ENCODE assay signal across 12 mouse cellular contexts in the genomic region with DNA sequence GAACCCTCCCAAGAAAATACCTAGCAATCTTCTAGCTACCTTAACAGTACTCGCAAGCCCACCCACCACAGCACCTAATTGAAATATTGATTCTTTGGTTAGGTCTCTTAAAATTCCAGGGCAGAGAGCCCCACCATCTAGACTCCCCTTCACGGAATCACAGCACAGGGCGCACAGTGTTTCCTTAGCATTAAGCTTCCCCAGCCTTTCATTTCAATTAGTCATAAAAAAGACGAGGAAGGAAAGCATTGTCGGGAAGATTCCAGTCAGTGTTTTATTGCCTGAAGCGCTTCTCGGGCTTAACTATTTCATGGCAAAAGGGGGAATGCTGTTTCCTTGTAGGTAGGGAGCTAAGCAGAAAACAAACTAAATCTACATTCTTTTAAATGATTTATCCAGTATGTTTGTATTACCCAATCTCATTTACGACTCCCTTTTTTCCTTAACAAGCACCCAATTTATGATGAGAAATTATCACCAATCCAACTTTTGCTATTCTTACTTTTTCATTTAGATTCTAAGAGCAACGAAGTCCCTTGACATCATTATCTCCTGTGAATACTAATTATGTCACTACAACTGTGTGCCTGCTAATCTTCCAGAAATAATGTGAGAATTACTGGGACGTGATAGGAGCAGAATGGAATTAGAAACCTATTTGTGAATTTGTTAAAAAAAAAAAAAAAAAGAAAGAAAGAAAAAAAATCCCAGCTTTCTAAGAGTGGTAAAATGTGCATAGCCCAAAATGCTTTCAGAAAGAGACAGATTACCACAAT.
DNase-seq lines count a peak whose midpoint lies in the region; ATAC-seq and TF ChIP-seq lines count a peak whose summit lies in the region.
"Had no signal": no experiment of that assay in that cellular context is flagged by ENCODE, and none has a peak within 500 bp of the region (broad histone marks: within the 10 kb centered on the region; RNA-seq: fewer than 3 reads in every experiment).

No protein-coding gene starts in this region.

- no peak overlapping the region for H3K9ac ChIP-seq in forebrain, embryonic 15.5 days (replicated peaks)
- H3K9ac ChIP-seq in midbrain, postnatal 0 days (replicated peaks; ENCODE audit: low read length, poor library complexity, severe bottlenecking), result no peak overlapping the region
- H3K9ac ChIP-seq: embryonic facial prominence, embryonic 15.5 days had no signal

- no peaks in the 10 kb centered on the region for H3K9me3 ChIP-seq in forebrain, embryonic 15.5 days
- H3K9me3 ChIP-seq in midbrain, postnatal 0 days (ENCODE audit: low read length), result no peaks in the 10 kb centered on the region
- H3K9me3 ChIP-seq: embryonic facial prominence, embryonic 15.5 days had no signal

- ATAC-seq in forebrain, embryonic 15.5 days (replicated peaks), result 0 out of 2 replicates have a peak, but pooled peaks have one; percentile 41
- no peak for ATAC-seq in midbrain, postnatal 0 days (ENCODE audit: low FRiP score)
- no peak for ATAC-seq in erythroblast, adult 5-6 weeks (replicated peaks; ENCODE audit: low FRiP score, poor library complexity, severe bottlenecking)

- peak; percentile 6 for DNase-seq in kidney, postnatal 10 days
- no peak for DNase-seq in kidney, postnatal 36 days
- peak; percentile 71 for DNase-seq in brain, embryonic 14.5 days (ENCODE audit: low read depth)
- DNase-seq in midbrain, postnatal 0 days (ENCODE audit: low spot score), result no peak
- DNase-seq in adrenal gland, adult 2 months, result no peak
- no peak for DNase-seq in gastrocnemius, postnatal 36 days
- DNase-seq: adrenal gland, postnatal 14 days; cerebellum, postnatal 36 days; lung, postnatal 36 days had no signal

- H3K27ac ChIP-seq in forebrain, embryonic 15.5 days (replicated peaks), result peak overlapping the region; percentile 56
- H3K27ac ChIP-seq in midbrain, postnatal 0 days (ENCODE audit: low read depth, low read length), result no peak overlapping the region
- H3K27ac ChIP-seq: embryonic facial prominence, embryonic 15.5 days had no signal

- no peaks in the 10 kb centered on the region for H3K27me3 ChIP-seq in forebrain, embryonic 15.5 days
- H3K27me3 ChIP-seq in midbrain, postnatal 0 days (ENCODE audit: insufficient read depth, low read length), result no peaks in the 10 kb centered on the region
- H3K27me3 ChIP-seq: embryonic facial prominence, embryonic 15.5 days had no signal

- intact Hi-C loops in gastrocnemius, postnatal 36 days (cut with DNase I), result no loop called here

- no peak overlapping the region for H3K4me3 ChIP-seq in forebrain, embryonic 15.5 days
- H3K4me3 ChIP-seq in midbrain, postnatal 0 days (ENCODE audit: low read depth, low read length), result no peak overlapping the region
- H3K4me3 ChIP-seq: embryonic facial prominence, embryonic 15.5 days had no signal

- no peak for TF ChIP-seq CTCF in brain, embryonic 14.5 days (IDR thresholded peaks at IDR 0.05; ENCODE audit: borderline replicate concordance, extremely low read depth, insufficient read depth, insufficient read length)
- no peak for TF ChIP-seq CTCF in midbrain, postnatal 0 days (IDR thresholded peaks at IDR 0.05)

- no peaks in the 10 kb centered on the region for H3K36me3 ChIP-seq in forebrain, embryonic 15.5 days
- H3K36me3 ChIP-seq in midbrain, postnatal 0 days (ENCODE audit: insufficient read depth, low read length), result no peaks in the 10 kb centered on the region
- H3K36me3 ChIP-seq: embryonic facial prominence, embryonic 15.5 days had no signal

- 0 out of 2 replicates have a peak overlapping the region, but pooled peaks have one; percentile 5 for H3K4me2 ChIP-seq in forebrain, embryonic 15.5 days (replicated peaks)
- 0 out of 2 replicates have a peak overlapping the region, but pooled peaks have one; percentile 1 for H3K4me2 ChIP-seq in midbrain, postnatal 0 days (ENCODE audit: low read depth, low read length, poor library complexity, severe bottlenecking)
- H3K4me2 ChIP-seq: embryonic facial prominence, embryonic 15.5 days had no signal

- TF ChIP-seq POLR2A in brain, embryonic 14.5 days (IDR thresholded peaks at IDR 0.05; ENCODE audit: borderline replicate concordance, extremely low read depth, insufficient read depth, insufficient read length, poor library complexity, severe bottlenecking), result no peak

- 15% methylated on average over 10 of the region's 10 CpGs for WGBS in forebrain, embryonic 15.5 days
- WGBS in midbrain, postnatal 0 days, result 29% methylated on average over 10 of the region's 10 CpGs

- H3K4me1 ChIP-seq in forebrain, embryonic 15.5 days, result peaks cover 11% of the 10 kb centered on the region
- H3K4me1 ChIP-seq in midbrain, postnatal 0 days (ENCODE audit: insufficient read depth, low read length), result no peaks in the 10 kb centered on the region
- H3K4me1 ChIP-seq: embryonic facial prominence, embryonic 15.5 days had no signal

Comparison
In these comparisons a context has a peak if more than half of its experiments do, and no peak if none do; other contexts are left out.
1. DNase-seq: peak in kidney, postnatal 10 days (single experiment) and brain, embryonic 14.5 days (single experiment); none in kidney, postnatal 36 days (0 of 2), midbrain, postnatal 0 days (single experiment), adrenal gland, adult 2 months (single experiment) and gastrocnemius, postnatal 36 days (0 of 2).